Mouse (Mus musculus) gastrocnemius, postnatal 14 days (tissue): Measurements from ENCODE around the gene Fam172a. TPM values are rescaled to one million over a fixed set of nuclear protein-coding genes. Genes with fewer than 3 reads are reported as not detected.
A peak's percentile ranks its signal among the peaks of the same experiment; 100 is the strongest.

ENCODE experiments used
- DNase-seq: peaks from one replicate; pipeline ENCODE4 v3.0.0; 2021; ENCODE audit warnings: mixed read lengths
- intact Hi-C: fragments of 180-260 bp; cut with DNase I; formaldehyde crosslinking; loops from one replicate; pipeline ENCODE4 v1.15.1; 2025; ENCODE audit warnings: low total_unique reads
- total RNA-seq, 2 experiments: library from RNA; stranded (reverse); gene quantifications; 2 replicates each; pipeline ENCODE4 v1.2.3; 2021

The Fam172a gene
- total RNA-seq, 2 experiments from 2014 or later: 9.5 to 10.3 TPM

GRCm38 (mm10) chr13:78095071-78095973 is 393.5 kb downstream of the Fam172a start:
- intact Hi-C loops: no loop called here

GRCm38 (mm10) chr13:78098858-78099445 is 397.1 kb downstream of the Fam172a start:
- intact Hi-C loops: no loop called here
- no peak for DNase-seq

More at GRCm38 (mm10) chr13:78095071-78095973, 393.5 kb downstream of the Fam172a start:
- DNase-seq: no peak

DNA sequence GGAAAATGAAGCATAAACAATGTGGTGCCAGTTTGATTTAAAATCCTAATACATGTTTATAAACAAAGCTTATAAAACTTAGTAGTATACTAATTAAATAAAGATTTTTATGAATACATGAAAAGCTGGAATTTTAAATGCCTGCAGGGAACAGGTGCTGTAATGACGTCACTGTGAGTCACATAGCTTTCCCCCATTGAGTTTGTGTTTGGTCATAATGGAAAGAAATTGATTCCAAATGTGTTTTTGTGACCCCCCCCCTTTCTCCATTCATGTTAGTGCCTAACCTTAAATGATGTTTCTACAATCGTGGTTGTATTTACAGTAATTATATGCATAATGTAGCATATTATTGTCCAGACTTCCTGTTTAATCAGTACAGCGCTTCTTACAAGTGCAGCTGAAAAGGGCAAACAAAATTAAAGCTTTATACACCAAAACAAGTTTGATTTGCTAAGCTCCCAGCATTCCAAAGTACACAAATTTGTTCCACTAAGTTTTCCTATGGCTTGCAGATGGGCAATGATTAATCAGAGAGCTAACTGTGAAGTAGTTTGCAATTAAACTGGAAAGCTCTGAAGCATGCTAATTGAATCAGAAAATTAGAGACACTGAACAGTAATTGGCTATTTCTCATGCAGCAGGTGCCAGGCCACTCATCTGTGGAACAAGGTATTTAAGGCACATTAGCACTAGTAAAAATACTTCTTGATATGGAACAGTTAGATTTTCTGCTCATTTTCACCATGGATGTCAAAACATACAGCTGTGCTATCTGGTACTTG is 398.1 kb downstream of the Fam172a start:
- no peak for DNase-seq
- intact Hi-C loops: no loop called here

DNA sequence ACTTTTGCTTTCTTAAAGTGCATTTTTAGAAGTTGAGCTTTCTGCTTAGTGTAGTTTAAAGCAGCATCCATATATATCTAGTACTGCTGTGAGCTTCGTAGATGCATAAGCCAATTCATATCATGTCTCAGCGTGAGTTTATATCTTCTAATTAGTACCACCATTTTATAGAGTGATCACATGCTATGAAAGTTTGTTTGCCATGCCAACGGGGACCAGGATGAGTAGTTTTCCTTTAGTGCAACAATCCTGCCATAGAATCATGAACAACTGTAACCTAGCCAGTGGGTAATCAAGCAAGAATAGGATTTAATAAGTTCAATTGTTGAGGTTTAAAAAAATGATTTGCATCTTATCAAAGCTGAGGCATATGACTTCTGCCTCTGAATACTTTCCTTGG is 398.8 kb downstream of the Fam172a start:
- no peak for DNase-seq
- intact Hi-C loops: no loop called here

DNA sequence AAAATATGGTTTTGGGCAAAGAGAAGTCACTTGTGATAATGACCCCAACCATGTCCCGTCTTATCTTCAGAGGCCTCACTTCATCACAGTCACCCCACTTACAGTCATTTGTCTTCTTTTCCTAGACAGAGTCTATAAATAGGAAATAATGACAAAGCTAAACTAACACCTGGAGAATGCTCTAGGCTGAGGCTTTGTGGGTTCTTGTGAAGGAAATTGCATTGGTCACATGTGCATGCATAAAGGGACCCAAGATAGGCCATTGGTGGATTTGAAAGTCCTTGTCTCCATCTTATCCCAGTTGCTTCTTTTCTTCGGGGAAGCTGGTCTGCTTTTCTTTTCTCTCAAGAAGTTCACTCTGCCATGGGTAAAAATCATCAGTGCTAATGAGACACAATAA is 400.5 kb downstream of the Fam172a start:
- DNase-seq: no peak
- intact Hi-C loops: no loop called here

GRCm38 (mm10) chr13:78104851-78105250 is 403.0 kb downstream of the Fam172a start:
- no peak for DNase-seq

DNA sequence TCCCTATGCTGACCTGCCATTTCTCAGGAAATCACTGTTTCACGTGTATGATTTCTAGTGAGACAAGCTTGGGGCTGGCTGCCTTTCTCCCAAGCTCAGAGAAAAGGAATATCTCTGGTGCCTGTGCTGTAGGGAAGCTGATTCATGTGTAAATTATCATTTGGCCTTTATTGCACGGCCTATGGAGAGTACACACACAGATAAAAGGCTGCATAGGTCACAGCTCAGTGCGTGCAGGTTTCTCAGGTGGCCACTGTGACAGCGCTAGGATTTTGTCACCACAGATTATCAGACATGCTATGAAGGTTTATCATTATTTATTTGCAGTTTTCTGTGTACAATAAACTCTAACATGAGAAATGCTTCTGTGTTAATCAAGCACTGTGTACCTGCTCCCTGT is 408.8 kb downstream of the Fam172a start:
- no peak for DNase-seq
- intact Hi-C loops: no loop called here

More at GRCm38 (mm10) chr13:78104851-78105250, 403.0 kb downstream of the Fam172a start:
- intact Hi-C loops: no loop called here

GRCm38 (mm10) chr13:78113978-78114377 is 412.1 kb downstream of the Fam172a start:
- intact Hi-C loops: no loop called here
- DNase-seq: no peak

- intact Hi-C loops: no loop called here
- DNase-seq: no peak
These were observed 416.9 kb downstream of the Fam172a start for GRCm38 (mm10) chr13:78118715-78119114.

- DNase-seq: no peak
These were observed 420.2 kb downstream of the Fam172a start for GRCm38 (mm10) chr13:78121991-78122390.

GRCm38 (mm10) chr13:78123911-78124426 is 422.1 kb downstream of the Fam172a start:
- intact Hi-C loops: no loop called here
- DNase-seq: no peak

More at GRCm38 (mm10) chr13:78121991-78122390, 420.2 kb downstream of the Fam172a start:
- intact Hi-C loops: no loop called here

- intact Hi-C loops: no loop called here
- no peak for DNase-seq
These were observed 455.6 kb downstream of the Fam172a start for GRCm38 (mm10) chr13:78157465-78157864.

DNA sequence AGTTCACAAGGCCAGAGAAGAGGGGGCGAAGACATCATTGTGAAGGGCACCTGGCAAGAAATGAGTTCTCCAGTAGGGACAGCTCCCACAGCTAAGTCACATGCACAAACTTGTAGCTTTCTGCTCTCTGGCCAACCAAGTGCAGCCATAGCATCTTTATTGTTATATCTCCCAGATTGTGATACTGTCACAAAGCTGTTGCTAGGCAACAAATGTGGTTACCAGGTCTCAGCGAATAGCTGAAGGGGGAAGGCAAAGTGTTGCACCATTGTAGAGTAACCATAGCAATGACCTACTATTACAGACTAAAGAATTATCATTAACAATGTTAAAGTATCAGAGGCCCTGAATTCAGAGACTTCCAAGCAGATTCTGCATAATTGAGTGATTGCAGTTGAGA is 460.3 kb downstream of the Fam172a start:
- DNase-seq: no peak
- intact Hi-C loops: no loop called here

GRCm38 (mm10) chr13:78163087-78163958 is 461.5 kb downstream of the Fam172a start:
- peak; percentile 57 for DNase-seq
- intact Hi-C loops: no loop called here

GRCm38 (mm10) chr13:78164941-78165340 is 463.1 kb downstream of the Fam172a start:
- intact Hi-C loops: no loop called here
- DNase-seq: no peak

DNA sequence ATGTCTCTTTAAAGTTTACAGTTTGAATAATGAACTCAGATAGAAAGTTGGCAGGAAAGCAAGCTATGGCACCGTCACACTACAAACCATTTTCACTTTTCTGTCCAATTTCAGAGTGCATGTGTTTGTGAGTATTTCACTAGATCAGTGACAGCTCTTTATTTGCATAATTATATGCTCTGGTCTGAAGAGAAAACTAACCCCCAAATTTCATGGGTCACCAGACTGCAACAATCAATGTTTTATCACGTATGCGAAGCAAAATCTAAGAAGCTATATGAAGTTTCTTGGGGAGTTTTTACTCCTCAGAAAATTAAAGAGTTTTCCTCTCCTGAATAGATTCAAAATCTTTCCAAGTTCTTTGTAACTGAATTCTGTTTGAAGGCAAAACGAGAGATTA is 466.3 kb downstream of the Fam172a start:
- no peak for DNase-seq
- intact Hi-C loops: no loop called here

- DNase-seq: peak; percentile 12
- intact Hi-C loops: no loop called here
These were observed 469.5 kb downstream of the Fam172a start for GRCm38 (mm10) chr13:78171320-78171719.

DNA sequence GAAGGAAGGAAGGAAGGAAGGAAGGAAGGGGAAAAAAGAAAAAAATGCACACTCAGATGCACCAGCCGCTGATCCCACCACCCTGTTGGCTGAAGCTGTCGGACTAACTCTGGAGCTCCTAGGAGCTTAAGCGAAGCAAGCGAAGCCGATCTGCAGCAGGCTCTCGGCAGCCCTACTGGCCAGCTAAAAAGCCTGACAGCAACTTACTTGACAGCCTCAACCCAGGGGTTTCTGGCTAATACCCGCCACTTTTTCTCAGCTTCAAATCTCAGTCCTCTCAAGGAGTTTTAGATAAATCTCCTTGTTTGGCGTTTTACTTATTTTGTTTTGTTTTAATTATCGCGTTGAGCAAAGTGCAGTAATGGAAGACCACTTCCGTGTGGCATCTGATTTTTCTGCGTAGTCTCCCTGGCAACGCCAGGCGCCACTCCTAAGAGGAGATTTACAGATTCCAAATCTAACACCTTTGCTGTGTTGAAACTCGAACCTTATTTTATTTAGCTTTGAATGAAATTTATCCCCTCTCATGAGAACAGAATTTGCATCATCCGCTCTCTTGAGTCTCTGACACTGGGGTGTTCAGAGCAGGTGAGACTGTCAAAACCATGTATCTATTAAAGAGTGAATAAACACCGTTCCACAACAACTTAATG is 470.3 kb downstream of the Fam172a start:
- DNase-seq: no peak
- intact Hi-C loops: no loop called here
